Mouse (Mus musculus): ENCODE data around the gene Satb2.

DNA sequence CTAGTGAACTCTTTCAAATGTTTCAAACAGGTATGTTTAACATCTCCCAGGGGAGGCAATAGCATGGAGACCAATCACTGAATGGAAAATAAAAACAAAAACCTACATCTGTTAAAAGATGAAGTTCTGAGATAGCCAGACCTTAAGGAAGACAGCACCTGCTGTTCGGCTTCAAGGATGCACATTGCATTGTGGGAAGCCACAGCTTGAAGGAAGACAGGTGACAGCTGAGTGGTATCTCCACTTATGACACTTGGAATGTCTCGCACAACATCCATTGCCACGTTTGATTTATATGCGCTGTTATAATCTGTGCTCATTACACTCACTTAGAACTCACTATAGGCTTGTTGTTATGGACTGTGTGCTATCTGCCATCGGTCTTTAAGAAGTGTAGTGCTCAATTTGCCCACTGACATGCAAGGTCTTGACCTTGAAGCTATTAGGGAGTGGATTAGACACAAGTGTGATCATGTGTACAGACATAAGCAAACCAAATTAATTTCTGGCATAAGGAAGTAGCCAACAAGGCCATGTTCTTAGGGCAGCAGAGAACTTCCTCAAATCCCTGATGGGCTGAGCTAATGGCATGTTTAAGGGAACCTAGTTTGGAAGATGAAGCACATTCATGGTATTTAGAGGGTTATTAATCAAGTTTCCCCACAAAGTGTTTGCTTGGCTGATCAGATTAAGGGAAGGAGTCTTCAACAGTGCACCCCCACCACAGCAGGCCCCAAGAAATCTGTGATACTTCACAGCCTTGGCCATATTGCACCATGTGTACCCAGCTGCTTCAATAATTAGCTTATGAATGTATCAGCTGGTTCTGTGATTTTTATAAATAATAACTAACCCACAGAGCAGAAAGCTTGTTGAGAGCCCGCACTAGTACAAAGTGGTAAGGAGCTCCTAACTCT, 144.2 kb downstream of the Satb2 start:
- TF ChIP-seq CTCF (IDR thresholded peaks at IDR 0.05; ENCODE audit: low read depth, low read length) (no peak), GATA1 (IDR thresholded peaks at IDR 0.05; ENCODE audit: borderline replicate concordance, low read length) (no peak), TAL1 (conservative IDR thresholded peaks at IDR 0.05; ENCODE audit: low read depth, low read length) (no peak)

Measured in G1E (cell line).